Mouse (Mus musculus) G1E (cell line): Measurements from ENCODE around the gene Pmfbp1.

Experiments
- CTCF ChIP-seq: IDR thresholded peaks from 2 replicates; pipeline ENCODE4 v1.5.1; 2012; ENCODE audit warnings: low read depth, low read length, inconsistent platforms, mixed read lengths
- GATA1 ChIP-seq: IDR thresholded peaks from 2 replicates; pipeline ENCODE4 v1.6.1; 2012; ENCODE audit warnings: borderline replicate concordance, low read length, inconsistent platforms, mixed read lengths
- POLR2AphosphoS5 ChIP-seq: IDR thresholded peaks from 2 replicates; pipeline ENCODE4 v1.6.1; 2012; ENCODE audit warnings: low read depth, low read length, inconsistent platforms; ENCODE audit not compliant: insufficient replicate concordance
- TAL1 ChIP-seq: conservative IDR thresholded peaks from 2 replicates; pipeline ENCODE4 v1.6.1; 2012; ENCODE audit warnings: low read depth, low read length, inconsistent platforms, mixed read lengths

GRCm38 (mm10) chr8:109463677-109464313 is 30.0 kb upstream of the Pmfbp1 start:
- TF ChIP-seq CTCF (no peak), POLR2AphosphoS5 (no peak), GATA1 (no peak), TAL1 (no peak)
